Mouse (Mus musculus) spleen, adult 12 weeks (tissue): Measurements from ENCODE around the gene Lrfn2.

Experiments
- DNase-seq: peaks from one replicate; pipeline ENCODE4 v3.0.0; 2022; ENCODE audit warnings: low spot score

The Lrfn2 gene

GRCm38 (mm10) chr17:48963740-48964139, 31.6 kb downstream of the Lrfn2 start:
- no peak for DNase-seq

DNA sequence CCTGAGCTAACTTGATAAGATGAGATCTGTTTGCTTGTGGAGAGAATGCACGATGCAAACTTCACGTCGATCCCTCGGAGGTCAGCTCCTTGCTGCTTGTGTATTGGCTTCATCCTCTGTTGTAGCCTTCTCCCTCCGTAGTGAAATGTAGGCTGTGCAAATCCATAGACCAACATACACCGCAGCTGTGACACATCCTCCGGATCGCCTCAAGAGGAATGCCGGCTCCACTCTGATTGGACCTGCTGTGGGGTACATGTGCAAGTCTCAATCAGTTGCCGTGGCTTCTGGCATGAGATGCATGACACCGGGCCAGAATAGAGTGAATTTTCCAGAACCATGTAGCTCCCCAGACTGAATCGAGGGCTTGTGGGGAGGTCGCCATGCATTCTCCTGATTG, 36.1 kb downstream of the Lrfn2 start:
- DNase-seq, result no peak

GRCm38 (mm10) chr17:48971296-48971695, 39.1 kb downstream of the Lrfn2 start:
- DNase-seq, result no peak

- no peak for DNase-seq
Measured at GRCm38 (mm10) chr17:48972866-48973265, 40.7 kb downstream of the Lrfn2 start.

DNA sequence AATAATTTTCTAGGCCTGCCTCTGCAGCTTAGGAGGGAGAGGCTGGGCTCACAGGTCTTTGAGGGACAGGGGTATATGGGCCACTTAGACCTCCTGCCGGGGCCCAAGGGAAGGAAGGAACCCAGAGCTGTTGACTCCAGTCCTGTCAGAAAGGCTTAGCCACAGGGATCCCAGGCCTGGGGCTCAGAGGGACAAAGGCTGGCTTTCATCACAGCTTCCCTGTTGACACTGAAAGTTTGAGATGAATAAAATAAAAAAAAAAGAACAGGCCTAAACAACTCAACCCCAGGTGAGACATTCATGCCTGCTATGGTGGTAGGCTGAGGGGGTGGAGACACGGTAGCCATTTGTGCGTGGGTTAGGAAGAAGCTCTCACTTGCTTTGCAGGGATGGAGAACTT, 41.2 kb downstream of the Lrfn2 start:
- DNase-seq, result no peak

DNA sequence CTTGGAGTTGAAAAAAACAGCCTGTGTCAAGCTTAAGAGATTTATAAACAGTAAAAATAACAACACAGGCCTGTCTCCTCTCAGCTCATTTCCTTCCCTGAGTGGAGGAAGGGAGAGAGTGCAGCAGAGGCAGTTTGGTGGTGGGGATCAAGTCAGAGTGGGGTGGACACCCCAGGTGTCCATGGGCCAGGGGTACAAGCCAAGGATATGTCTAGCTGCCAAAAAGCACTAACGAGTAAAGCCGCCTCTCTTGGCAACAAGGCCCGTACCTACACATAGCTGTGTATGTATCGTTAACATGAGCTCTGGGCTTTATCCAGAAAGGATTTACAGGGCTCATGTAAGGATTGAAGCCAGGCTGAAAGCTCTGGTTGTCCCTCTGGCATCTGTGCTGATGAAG, 42.9 kb downstream of the Lrfn2 start:
- DNase-seq, result no peak

DNA sequence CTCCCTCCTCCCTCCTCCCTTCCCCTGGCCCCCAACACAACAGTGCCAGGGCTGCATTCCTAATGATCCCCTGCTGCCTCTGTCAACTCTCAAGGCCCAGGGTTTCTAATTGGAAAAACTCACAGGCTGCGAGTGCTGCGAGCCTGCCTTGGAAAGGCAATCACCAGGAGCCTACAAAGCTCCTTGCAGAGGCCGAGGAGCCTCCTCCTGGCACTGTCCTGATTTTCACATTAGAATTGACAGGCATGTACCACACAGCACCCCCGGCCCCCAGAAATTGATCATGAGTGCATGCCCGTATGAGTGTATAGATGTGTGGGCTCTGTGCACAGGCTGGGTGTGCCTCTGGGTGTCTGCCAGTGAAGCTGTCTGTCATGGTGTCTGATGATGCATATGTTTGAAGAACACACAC, 44.4 kb downstream of the Lrfn2 start:
- DNase-seq, result no peak

- DNase-seq, result no peak
Measured at GRCm38 (mm10) chr17:48995256-48995993, 63.2 kb downstream of the Lrfn2 start.

GRCm38 (mm10) chr17:48999463-49000227, 67.5 kb downstream of the Lrfn2 start:
- DNase-seq, result no peak

GRCm38 (mm10) chr17:49009384-49010073, 77.3 kb downstream of the Lrfn2 start:
- DNase-seq, result no peak

GRCm38 (mm10) chr17:49013876-49014600, 81.9 kb downstream of the Lrfn2 start:
- no peak for DNase-seq

- no peak for DNase-seq
Measured at GRCm38 (mm10) chr17:49015368-49015767, 83.2 kb downstream of the Lrfn2 start.

DNA sequence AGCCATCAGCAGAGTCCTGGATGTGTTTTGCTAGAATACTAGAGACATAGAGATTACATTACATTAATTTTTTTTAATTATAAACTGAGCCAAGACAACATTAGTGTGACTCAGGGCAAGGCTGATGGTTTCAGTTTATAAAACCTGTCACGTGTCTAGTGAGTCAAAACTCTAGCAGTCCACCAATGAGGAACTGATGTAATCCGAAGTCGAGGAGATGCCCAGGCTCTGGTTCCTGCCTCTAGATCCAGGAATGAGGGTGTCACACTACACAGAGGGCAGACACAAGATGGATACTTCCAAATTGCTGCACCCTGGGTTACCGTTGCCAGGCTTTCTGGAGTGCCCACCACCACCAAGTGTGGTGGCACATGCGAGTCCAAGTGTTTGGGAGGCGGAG, 84.0 kb downstream of the Lrfn2 start:
- no peak for DNase-seq

- no peak for DNase-seq
Measured at GRCm38 (mm10) chr17:49017438-49018415, 85.5 kb downstream of the Lrfn2 start.

DNA sequence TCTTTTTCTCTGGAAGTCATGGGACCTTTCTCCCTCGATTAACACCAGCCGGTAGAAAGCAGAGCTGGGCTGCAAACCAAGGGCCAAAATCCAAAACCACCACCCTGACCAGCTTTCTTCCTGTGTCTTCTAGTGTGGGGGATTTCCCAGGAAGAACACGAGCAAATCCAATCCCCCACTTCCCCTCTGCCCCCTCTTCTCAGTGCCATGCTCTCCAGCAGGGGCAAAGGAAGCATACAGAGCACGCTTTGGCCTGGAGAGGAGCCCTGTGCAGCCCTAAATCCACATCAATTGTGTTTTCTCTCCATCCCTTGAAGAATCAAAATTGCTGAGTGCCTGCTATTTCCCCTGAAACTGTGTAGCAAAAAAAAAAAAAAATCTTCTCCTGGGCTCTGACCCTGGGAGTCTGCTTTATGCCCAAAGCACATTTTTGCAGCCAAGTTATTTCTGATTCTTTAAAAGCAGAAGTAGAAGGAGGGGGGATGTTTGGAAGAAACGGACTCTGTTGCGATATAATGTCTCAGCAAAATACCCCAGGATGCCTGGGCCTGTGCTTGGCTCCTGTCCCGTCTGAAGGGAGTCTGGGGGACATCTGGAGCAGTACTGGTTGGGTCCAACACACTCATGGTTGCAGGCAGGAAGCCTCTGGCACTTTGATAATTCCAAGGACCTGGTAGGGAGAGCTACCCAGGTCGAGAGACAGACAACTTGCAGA, 86.8 kb downstream of the Lrfn2 start:
- DNase-seq, result no peak

DNA sequence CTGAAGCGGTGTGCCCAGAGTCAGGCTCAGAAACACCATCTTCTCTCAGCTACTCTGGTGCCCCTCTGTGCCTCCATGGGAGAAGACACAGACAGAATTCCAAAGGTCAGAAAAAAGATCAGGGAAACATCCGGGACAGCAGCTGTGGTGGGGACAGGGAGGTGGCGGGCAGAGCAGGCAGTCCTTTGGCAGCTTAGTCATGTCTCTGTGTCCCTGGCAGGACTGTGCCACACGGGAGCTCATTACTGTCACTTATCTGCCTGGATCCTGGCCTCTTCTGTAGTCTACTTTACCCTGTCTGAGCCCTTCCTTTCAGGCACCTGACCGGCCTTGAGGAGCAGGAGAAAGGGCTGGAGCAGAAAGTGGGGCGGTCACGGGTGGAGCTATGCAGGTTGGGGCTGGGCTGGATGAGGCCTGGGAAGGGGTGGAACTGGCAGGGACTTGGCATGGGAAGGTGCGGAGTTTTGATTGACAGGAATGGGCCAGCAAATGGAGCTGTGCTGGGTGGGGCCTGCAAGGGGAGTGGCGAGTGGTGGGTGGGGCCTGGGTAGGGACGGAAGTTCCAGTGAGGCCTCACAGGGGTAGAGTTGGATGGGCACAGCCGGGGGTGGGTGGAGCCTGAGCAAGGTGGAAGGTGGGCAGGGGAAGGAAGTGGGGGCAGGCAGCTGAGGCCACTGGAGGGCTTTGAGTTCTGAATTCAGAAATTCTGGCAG, 97.5 kb downstream of the Lrfn2 start:
- DNase-seq, result no peak

DNA sequence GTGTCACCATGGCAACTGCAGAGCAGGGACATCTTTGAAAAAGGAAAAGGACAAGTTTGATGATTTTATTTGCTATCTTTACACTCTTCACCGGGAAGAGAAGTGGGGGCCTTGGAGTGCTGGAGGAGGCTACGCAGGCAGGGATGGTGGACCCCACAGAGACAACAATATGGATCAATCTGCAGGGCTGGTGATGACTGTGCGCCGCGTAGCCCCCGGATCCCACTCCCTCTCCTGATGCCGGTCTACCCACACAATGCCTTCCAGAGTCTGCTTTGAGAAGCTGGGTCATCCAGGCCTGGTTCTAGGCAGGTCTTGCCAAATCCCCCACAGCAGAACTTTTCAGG, 98.1 kb downstream of the Lrfn2 start:
- DNase-seq, result no peak

DNA sequence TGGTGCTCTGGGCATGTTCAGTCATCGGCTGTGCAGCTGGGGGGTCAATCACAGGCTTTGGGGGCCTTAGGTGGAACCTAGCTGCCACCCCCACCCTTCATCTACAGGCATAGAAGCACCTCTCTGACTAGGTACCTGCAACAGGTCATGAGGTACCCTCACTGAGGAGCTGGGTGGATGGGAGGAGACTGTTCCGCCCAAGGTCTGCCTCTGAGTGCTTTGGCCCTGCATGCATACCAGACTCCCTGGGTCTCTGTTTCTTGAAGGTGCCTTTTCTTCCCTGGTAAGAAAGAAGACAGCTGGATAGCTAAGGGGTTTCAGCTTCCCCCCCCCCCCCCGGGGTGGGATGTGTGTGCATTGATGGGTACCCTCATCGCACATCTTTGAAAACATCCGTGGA, 98.7 kb downstream of the Lrfn2 start:
- DNase-seq, result no peak

DNA sequence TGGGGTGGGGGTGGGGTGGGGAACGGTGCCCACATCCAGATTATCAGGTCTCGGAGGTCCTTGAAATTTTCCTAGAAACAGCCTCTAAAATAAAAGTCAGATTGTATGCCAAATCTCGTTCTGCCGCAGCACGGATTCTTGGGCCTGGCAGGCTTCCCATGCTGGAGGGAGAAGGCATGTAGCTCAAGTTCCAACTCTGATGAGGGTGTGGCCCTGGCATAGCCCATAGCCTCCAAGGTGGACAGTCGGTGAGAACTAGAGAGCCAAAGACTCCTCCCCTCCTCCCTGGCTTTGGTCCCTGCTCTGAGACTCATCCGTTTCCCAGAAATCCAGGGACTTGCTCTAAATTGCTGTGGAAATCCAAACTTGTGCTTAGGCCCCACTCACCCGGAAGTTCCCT, 99.6 kb downstream of the Lrfn2 start:
- DNase-seq, result no peak

DNA sequence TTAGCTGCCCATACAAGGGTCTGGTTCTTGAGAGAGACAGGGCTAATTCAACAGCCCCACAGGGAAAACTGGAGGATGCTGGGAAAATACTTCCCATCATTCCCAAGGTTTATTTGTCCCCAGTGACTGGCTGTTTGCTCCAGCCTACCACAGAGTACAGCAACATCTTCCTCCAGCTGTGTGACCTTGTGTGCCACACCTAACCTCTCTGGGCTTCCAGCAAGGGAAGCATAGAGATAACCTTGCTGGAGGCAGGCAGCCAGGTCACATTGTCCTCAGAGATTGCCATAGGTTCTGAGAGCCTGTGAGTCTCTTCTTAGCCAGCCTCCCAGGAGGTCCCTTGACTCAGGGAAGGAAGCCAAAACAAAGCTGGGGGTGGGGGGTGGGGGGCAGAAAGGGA, 101.1 kb downstream of the Lrfn2 start:
- DNase-seq, result no peak
